Mouse (Mus musculus) cerebellum, postnatal 25 days (tissue): ENCODE data around the gene Zfhx3.

Experiments used
- DNase-seq, 2 experiments: peaks; one replicate each; pipeline ENCODE4 v3.0.0; 2021; ENCODE audit warnings: mixed read lengths in 2 of 2

Zfhx3 gene

GRCm38 (mm10) chr8:108563934-108564564, 621.6 kb downstream of the Zfhx3 start:
- DNase-seq = no peak

GRCm38 (mm10) chr8:108566035-108566434, 623.6 kb downstream of the Zfhx3 start:
- DNase-seq = peak; percentile 29 to 37

GRCm38 (mm10) chr8:108573295-108574017, 631.0 kb downstream of the Zfhx3 start:
- DNase-seq = no peak

GRCm38 (mm10) chr8:108574101-108574500, 631.7 kb downstream of the Zfhx3 start:
- peak in 1 of 2 experiments; percentile 8 for DNase-seq

- DNase-seq = no peak
Observed at GRCm38 (mm10) chr8:108577571-108577970, 635.1 kb downstream of the Zfhx3 start.

GRCm38 (mm10) chr8:108578388-108578787, 635.9 kb downstream of the Zfhx3 start:
- no peak for DNase-seq

GRCm38 (mm10) chr8:108579808-108580207, 637.4 kb downstream of the Zfhx3 start:
- DNase-seq = no peak

GRCm38 (mm10) chr8:108580364-108580763, 637.9 kb downstream of the Zfhx3 start:
- no peak for DNase-seq

- DNase-seq = no peak
Observed at GRCm38 (mm10) chr8:108581557-108581956, 639.1 kb downstream of the Zfhx3 start.

- DNase-seq = no peak
Observed at GRCm38 (mm10) chr8:108582251-108582650, 639.8 kb downstream of the Zfhx3 start.

GRCm38 (mm10) chr8:108583261-108583660, 640.8 kb downstream of the Zfhx3 start:
- no peak for DNase-seq

GRCm38 (mm10) chr8:108583867-108584661, 641.6 kb downstream of the Zfhx3 start:
- no peak for DNase-seq

GRCm38 (mm10) chr8:108584662-108584978, 642.2 kb downstream of the Zfhx3 start:
- no peak for DNase-seq

- DNase-seq = no peak
Observed at GRCm38 (mm10) chr8:108591037-108591436, 648.6 kb downstream of the Zfhx3 start.

- no peak for DNase-seq
Observed at GRCm38 (mm10) chr8:108592028-108592724, 649.7 kb downstream of the Zfhx3 start.

GRCm38 (mm10) chr8:108592990-108593589, 650.6 kb downstream of the Zfhx3 start:
- no peak for DNase-seq

- DNase-seq = no peak
Observed at GRCm38 (mm10) chr8:108593891-108594290, 651.4 kb downstream of the Zfhx3 start.

- no peak for DNase-seq
Observed at GRCm38 (mm10) chr8:108594361-108595060, 652.1 kb downstream of the Zfhx3 start.

- no peak for DNase-seq
Observed at GRCm38 (mm10) chr8:108595061-108595419, 652.6 kb downstream of the Zfhx3 start.

GRCm38 (mm10) chr8:108595721-108596495, 653.5 kb downstream of the Zfhx3 start:
- DNase-seq = no peak

GRCm38 (mm10) chr8:108599003-108599402, 656.6 kb downstream of the Zfhx3 start:
- DNase-seq = no peak
